Mouse (Mus musculus): Measurements from ENCODE around the gene Rpl12.

DNA sequence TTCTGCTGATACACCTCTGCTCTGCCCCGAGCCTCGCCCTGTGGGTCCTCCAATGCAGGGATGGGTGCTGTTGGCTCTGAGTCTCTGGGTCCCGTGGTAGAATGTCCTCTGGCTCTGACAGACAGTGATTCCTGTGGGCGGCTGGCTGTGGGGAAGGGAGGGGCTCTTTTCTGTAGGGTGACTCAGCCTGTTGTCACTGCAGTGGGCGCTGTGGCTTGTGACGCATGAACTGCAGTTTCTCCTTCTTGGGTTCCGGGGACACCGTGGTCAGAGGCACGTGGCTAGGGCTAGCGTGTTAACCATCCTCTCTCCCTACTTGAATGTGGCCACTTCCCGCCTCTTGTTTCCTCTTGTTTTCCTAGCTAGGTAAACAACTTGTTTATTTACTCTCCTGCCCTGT is 43.8 kb upstream of the Rpl12 start:
- TF ChIP-seq CTCF (IDR thresholded peaks at IDR 0.05; ENCODE audit: low read depth, low read length): no peak
- TF ChIP-seq GATA1 (IDR thresholded peaks at IDR 0.05; ENCODE audit: borderline replicate concordance, low read length): no peak
